Mouse (Mus musculus) ES-E14 (cell line): ENCODE measurements around the gene Gdf11. TPM values are rescaled to one million over a fixed set of nuclear protein-coding genes. Genes with fewer than 3 reads are reported as not detected.

Experiments
- DNase-seq: peaks from one replicate; pipeline ENCODE4 v3.0.0-alpha.2; 2013; ENCODE audit warnings: low read depth, low spot score
- H3K27ac ChIP-seq: 2 replicates; pipeline ENCODE4 v1.5.1; 2012; ENCODE audit warnings: low read depth, mild to moderate bottlenecking, low read length, moderate library complexity, mixed read lengths; ENCODE audit not compliant: poor library complexity, insufficient read depth, severe bottlenecking
- H3K36me3 ChIP-seq: 2 replicates; pipeline ENCODE4 v1.6.1; 2012; ENCODE audit warnings: mild to moderate bottlenecking, low read length, moderate library complexity, mixed read lengths; ENCODE audit not compliant: control insufficient read depth, poor library complexity, insufficient read depth, severe bottlenecking
- H3K4me1 ChIP-seq, 2 experiments: fragments of 150-350 bp in 1 of 2; sonication (generic) in 1 of 2; 2 replicates each; pipeline ENCODE4 v1.6.1; 2012; ENCODE audit warnings: low read length in 2 of 2, mild to moderate bottlenecking in 1 of 2, mixed read lengths in 1 of 2; ENCODE audit not compliant: control insufficient read depth in 2 of 2, insufficient read depth in 2 of 2, poor library complexity in 1 of 2
- H3K4me3 ChIP-seq, 2 experiments: fragments of 150-350 bp in 1 of 2; sonication (generic) in 1 of 2; 2 replicates each; pipeline ENCODE4 v1.5.1; 2012; ENCODE audit warnings: low read length in 2 of 2, low read depth in 1 of 2, mild to moderate bottlenecking in 1 of 2, mixed read lengths in 1 of 2; ENCODE audit not compliant: insufficient read depth in 1 of 2, poor library complexity in 1 of 2, severe bottlenecking in 1 of 2
- H3K9ac ChIP-seq: 2 replicates; pipeline ENCODE4 v1.6.1; 2012; ENCODE audit warnings: low read depth, mild to moderate bottlenecking, low read length, mixed read lengths; ENCODE audit not compliant: poor library complexity, insufficient read depth, severe bottlenecking
- H3K9me3 ChIP-seq: fragments of 150-350 bp; sonication (generic); 2 replicates; pipeline ENCODE4 v1.6.1; 2012; ENCODE audit warnings: low read depth, mild to moderate bottlenecking, low read length; ENCODE audit not compliant: control insufficient read depth, insufficient read depth
- CHD2 ChIP-seq: IDR thresholded peaks from 2 replicates; pipeline ENCODE4 v1.6.1; 2014; ENCODE audit warnings: mild to moderate bottlenecking, low read depth, low read length, inconsistent platforms
- HCFC1 ChIP-seq: IDR thresholded peaks from 2 replicates; pipeline ENCODE4 v1.6.1; 2012; ENCODE audit warnings: low read length, inconsistent platforms, borderline replicate concordance; ENCODE audit not compliant: insufficient read depth
- MAFK ChIP-seq: IDR thresholded peaks from 2 replicates; pipeline ENCODE4 v1.6.1; 2014; ENCODE audit warnings: mild to moderate bottlenecking, low read depth, low read length, inconsistent platforms; ENCODE audit not compliant: insufficient read depth
- ZC3H11A ChIP-seq: IDR thresholded peaks from 2 replicates; pipeline ENCODE4 v1.6.1; 2012; ENCODE audit warnings: low read depth, mild to moderate bottlenecking, inconsistent platforms, low read length, borderline replicate concordance
- ZNF384 ChIP-seq: IDR thresholded peaks from 2 replicates; pipeline ENCODE4 v1.6.1; 2012; ENCODE audit warnings: low read depth, low read length, inconsistent platforms
- in situ Hi-C, 2 experiments: fragments of 600-800 bp; cut with MboI; formaldehyde crosslinking; loops; one replicate each; pipeline ENCODE4 v1.15.1; 2025; ENCODE audit warnings: low sequenced_read_pairs in 2 of 2, inconsistent platforms in 1 of 2; ENCODE audit not compliant: unreplicated experiment in 2 of 2
- total RNA-seq: library from RNA; depleted of rRNA; stranded (reverse); fragments of 300-350 nt; gene quantifications from 2 replicates; pipeline ENCODE4 v1.2.3, GENCODE M21; 2012

The Gdf11 gene
- total RNA-seq, 1 experiment = 4.6 TPM

DNA sequence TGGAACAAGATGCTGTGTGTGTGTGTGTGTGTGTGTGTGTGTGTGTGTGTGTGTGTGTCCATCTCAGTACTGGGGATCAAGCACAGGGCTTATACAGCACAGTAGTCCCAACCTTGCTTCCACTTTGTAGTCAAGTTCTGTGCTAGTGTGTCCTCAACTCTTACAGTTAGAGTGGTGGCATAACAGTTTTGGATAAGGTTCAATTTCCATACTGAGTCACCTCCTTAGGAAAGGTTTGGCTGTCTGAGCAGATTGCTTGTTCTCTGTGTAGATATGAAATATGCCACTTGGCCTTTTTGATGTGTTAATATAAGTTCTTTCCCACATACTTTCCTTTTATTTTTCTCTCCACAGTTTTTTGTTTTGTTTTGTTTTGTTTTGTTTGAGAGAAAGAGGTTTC lies 13.2 kb downstream of the Gdf11 start:
- Histone ChIP-seq H3K4me3 (no peak overlapping the region), H3K4me1 (no peaks in the 10 kb centered on the region), H3K27ac (no peak overlapping the region), H3K9me3 (no peaks in the 10 kb centered on the region), H3K36me3 (peaks cover 12% of the 10 kb centered on the region), H3K9ac (no peak overlapping the region)
- DNase-seq = no peak
- TF ChIP-seq MAFK (no peak), HCFC1 (no peak), ZC3H11A (no peak)
- in situ Hi-C loops = no loop called here

DNA sequence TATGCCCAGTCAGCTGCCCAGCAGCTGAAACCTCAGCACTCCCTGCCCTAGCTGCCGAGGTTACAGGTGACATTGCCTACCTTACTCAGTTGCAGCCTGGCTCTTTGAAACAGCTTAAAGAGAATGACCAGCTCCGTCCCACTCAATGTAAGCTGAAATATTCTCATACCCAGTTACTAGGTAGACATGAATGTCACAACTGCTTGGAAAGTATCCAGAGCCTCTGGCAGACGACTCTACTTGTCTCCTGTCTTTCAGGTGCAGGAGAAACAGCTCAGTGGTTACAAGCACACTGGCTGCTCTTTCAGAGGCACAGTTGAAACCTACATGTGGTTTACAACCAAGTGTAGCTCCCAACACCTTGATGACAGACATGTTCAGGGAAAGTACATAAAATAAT lies 21.2 kb downstream of the Gdf11 start:
- Histone ChIP-seq H3K4me3 (no peak overlapping the region), H3K4me1 (no peaks in the 10 kb centered on the region), H3K36me3 (peaks cover 10% of the 10 kb centered on the region), H3K9me3 (no peaks in the 10 kb centered on the region), H3K9ac (no peak overlapping the region), H3K27ac (no peak overlapping the region)
- TF ChIP-seq ZNF384 (no peak), MAFK (no peak), HCFC1 (no peak), ZC3H11A (no peak), CHD2 (no peak)
- in situ Hi-C loops = no loop called here
- no peak for DNase-seq

DNA sequence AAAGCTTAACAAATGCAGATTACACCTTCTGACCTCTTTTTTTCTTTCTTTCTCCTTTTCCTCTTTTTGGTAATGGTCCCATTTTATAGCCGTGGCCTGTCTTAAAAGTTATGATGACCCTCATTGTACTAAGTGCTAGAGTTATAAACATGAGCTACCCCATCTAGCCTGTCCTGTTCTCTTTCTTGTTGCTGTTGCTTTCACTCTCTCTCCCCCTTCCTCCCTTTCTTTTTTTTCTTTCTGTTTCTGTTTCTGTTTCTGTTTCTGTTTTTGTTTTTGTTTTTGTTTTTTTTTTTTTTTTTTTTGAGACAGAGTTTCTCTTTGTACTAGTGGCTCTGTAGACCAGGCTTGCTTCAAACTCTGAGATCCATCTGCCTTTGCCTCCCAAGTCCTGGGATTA lies 25.0 kb downstream of the Gdf11 start:
- in situ Hi-C loops = no loop called here
- Histone ChIP-seq H3K4me1 (no peaks in the 10 kb centered on the region), H3K27ac (no peak overlapping the region), H3K9ac (no peak overlapping the region), H3K36me3 (peaks cover 3% of the 10 kb centered on the region), H3K9me3 (no peaks in the 10 kb centered on the region), H3K4me3 (no peak overlapping the region)
- no peak for DNase-seq
- TF ChIP-seq CHD2 (no peak), ZNF384 (no peak), HCFC1 (no peak), ZC3H11A (no peak), MAFK (no peak)

DNA sequence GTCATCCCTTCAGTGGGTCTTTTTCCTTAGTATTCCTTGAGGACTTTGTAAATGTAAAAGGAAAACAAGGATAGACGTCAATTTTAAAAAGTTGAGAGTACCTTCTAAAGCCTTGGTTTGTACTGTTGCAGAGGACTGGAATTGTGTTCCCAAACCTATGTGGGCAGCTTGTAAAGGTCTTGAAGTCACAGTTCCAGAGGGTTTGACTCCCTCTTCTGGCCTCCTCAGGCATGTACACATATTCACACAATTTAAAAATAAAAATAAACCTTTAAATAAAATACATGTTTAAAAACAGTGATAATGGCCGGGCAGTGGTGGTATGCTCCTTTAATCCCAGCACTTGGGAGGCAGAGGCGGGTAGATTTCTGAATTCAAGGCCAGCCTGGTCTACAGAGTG lies 25.5 kb downstream of the Gdf11 start:
- H3K4me1 ChIP-seq = no peaks in the 10 kb centered on the region
- H3K9me3 ChIP-seq = no peaks in the 10 kb centered on the region
- peaks cover 2% of the 10 kb centered on the region for H3K36me3 ChIP-seq
- TF ChIP-seq ZC3H11A (no peak), MAFK (no peak), ZNF384 (no peak), HCFC1 (no peak), CHD2 (no peak)
- DNase-seq = no peak
- H3K27ac ChIP-seq = no peak overlapping the region
- no peak overlapping the region for H3K9ac ChIP-seq
- H3K4me3 ChIP-seq = no peak overlapping the region
- in situ Hi-C loops = no loop called here

DNA sequence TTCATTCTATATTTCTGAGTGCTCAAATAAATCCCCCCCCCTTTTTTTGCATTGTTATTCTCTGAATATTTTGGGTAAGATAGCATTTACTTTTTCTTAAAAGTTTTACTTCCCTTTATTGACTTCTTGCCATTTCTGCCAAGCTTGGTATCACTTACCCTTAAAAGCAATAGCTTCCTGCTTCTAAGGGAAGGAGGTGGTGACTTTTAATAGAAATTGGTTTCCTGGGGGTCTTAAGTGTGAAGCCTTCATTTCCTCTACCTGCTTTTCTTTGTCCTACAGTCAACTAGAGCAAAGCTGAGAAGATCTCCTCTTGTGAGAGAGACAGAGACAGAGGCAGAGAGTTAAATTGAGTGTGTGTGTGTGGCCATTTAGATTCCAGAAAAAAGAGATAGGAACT lies 30.3 kb downstream of the Gdf11 start:
- Histone ChIP-seq H3K9me3 (no peaks in the 10 kb centered on the region), H3K36me3 (peaks cover 10% of the 10 kb centered on the region; the same call in 1 of the 2 replicates), H3K27ac (no peak overlapping the region), H3K4me1 (no peaks in the 10 kb centered on the region), H3K9ac (no peak overlapping the region), H3K4me3 (no peak overlapping the region)
- TF ChIP-seq ZC3H11A = no peak
- no peak for TF ChIP-seq ZNF384
- no peak for TF ChIP-seq HCFC1
- TF ChIP-seq MAFK = no peak
- TF ChIP-seq CHD2 = no peak
- DNase-seq = no peak
- in situ Hi-C loops = no loop called here
